Mouse (Mus musculus) CH12F3 (cell line): Measurements from ENCODE around the gene Tnp2.

Source experiments
- in situ Hi-C: fragments of 300-500 bp; cut with MboI; formaldehyde crosslinking; loops from 2 replicates; pipeline ENCODE4 v1.14.3; 2020; ENCODE audit warnings: low sequenced_read_pairs

Tnp2 gene

GRCm38 (mm10) chr16:10770531-10771325 is 17.7 kb downstream of the Tnp2 start:
- in situ Hi-C loops, result no loop called here

- in situ Hi-C loops, result no loop called here
These were observed 18.8 kb downstream of the Tnp2 start for GRCm38 (mm10) chr16:10769661-10770060.

GRCm38 (mm10) chr16:10768821-10769220 is 19.6 kb downstream of the Tnp2 start:
- in situ Hi-C loops, result no loop called here

- in situ Hi-C loops, result no loop called here
These were observed 21.3 kb downstream of the Tnp2 start for GRCm38 (mm10) chr16:10767158-10767557.

- in situ Hi-C loops, result no loop called here
These were observed 24.1 kb downstream of the Tnp2 start for GRCm38 (mm10) chr16:10764323-10764722.

- in situ Hi-C loops, result no loop called here
These were observed 24.8 kb downstream of the Tnp2 start for GRCm38 (mm10) chr16:10763540-10764264.

GRCm38 (mm10) chr16:10762569-10763180 is 25.8 kb downstream of the Tnp2 start:
- in situ Hi-C loops, result no loop called here

- in situ Hi-C loops, result no loop called here
These were observed 27.3 kb downstream of the Tnp2 start for GRCm38 (mm10) chr16:10761182-10761581.

GRCm38 (mm10) chr16:10756168-10756567 is 32.3 kb downstream of the Tnp2 start:
- in situ Hi-C loops, result no loop called here

- in situ Hi-C loops, result no loop called here
These were observed 33.8 kb downstream of the Tnp2 start for GRCm38 (mm10) chr16:10754521-10755296.

- in situ Hi-C loops, result no loop called here
These were observed 38.6 kb downstream of the Tnp2 start for GRCm38 (mm10) chr16:10749824-10750223.

- in situ Hi-C loops, result no loop called here
These were observed 39.2 kb downstream of the Tnp2 start for GRCm38 (mm10) chr16:10749226-10749625.

- in situ Hi-C loops, result no loop called here
These were observed 47.4 kb downstream of the Tnp2 start for GRCm38 (mm10) chr16:10741082-10741481.

- in situ Hi-C loops, result no loop called here
These were observed 48.5 kb downstream of the Tnp2 start for GRCm38 (mm10) chr16:10739854-10740398.

- in situ Hi-C loops, result no loop called here
These were observed 49.6 kb downstream of the Tnp2 start for GRCm38 (mm10) chr16:10738866-10739265.
